Mouse (Mus musculus): ENCODE data around the gene Ccdc173.

DNA sequence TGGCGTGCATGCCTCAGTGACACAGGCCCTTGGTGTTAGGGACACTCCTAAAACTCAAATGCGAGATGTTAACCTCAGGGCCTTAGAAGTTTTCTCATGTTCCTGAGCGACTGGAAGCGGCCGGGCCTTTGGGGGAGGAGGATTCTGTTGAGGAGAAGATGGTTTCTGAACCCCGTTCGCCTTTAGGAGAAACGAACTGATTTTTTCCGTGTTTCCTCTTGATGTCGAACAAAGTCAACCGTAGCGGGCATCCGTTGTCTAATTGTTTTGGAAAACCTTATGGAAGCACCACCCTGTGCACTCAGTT is 65.9 kb downstream of the Ccdc173 start:
- TF ChIP-seq MAFK (IDR thresholded peaks at IDR 0.05; ENCODE audit: insufficient replicate concordance, low read length) (no peak), CTCF (conservative IDR thresholded peaks at IDR 0.05 in 1 of 2, IDR thresholded peaks at IDR 0.05 in 1 of 2; ENCODE audit: low read depth in 2 of 2, low read length in 2 of 2) (no peak), RCOR1 (conservative IDR thresholded peaks at IDR 0.05; ENCODE audit: low read depth, low read length) (no peak), CHD2 (IDR thresholded peaks at IDR 0.05; ENCODE audit: low read length) (no peak), USF2 (conservative IDR thresholded peaks at IDR 0.05; ENCODE audit: low read depth, low read length) (no peak), USF1 (IDR thresholded peaks at IDR 0.05; ENCODE audit: low read depth, low read length) (no peak), ZC3H11A (IDR thresholded peaks at IDR 0.05; ENCODE audit: low read depth, low read length) (no peak)

All from CH12.LX (cell line).